Comparison of ENCODE assay signal across 10 mouse cellular contexts in genomic region chr13:60308062-60308801, GRCm38 (mm10).
DNase-seq lines count a peak whose midpoint lies in the region; ATAC-seq lines count a peak whose summit lies in the region.
"Had no signal": no experiment of that assay in that cellular context is flagged by ENCODE, and none has a peak within 500 bp of the region (broad histone marks: within the 10 kb centered on the region; RNA-seq: fewer than 3 reads in every experiment).

No protein-coding gene starts in this region.

- no peaks in the 10 kb centered on the region for H3K9me3 ChIP-seq in hindbrain, embryonic 10.5 days
- H3K9me3 ChIP-seq in hindbrain, embryonic 11.5 days (ENCODE audit: control insufficient read depth, low read length) = no peaks in the 10 kb centered on the region
- no peaks in the 10 kb centered on the region for H3K9me3 ChIP-seq in neural tube, embryonic 13.5 days
- no peaks in the 10 kb centered on the region for H3K9me3 ChIP-seq in forebrain, embryonic 12.5 days
- H3K9me3 ChIP-seq: liver, embryonic 15.5 days had no signal

- H3K36me3 ChIP-seq in hindbrain, embryonic 10.5 days = no peaks in the 10 kb centered on the region
- no peaks in the 10 kb centered on the region for H3K36me3 ChIP-seq in hindbrain, embryonic 11.5 days (ENCODE audit: control insufficient read depth, insufficient read depth, low read length)
- no peaks in the 10 kb centered on the region for H3K36me3 ChIP-seq in neural tube, embryonic 13.5 days
- no peaks in the 10 kb centered on the region for H3K36me3 ChIP-seq in forebrain, embryonic 12.5 days (replicated peaks)
- H3K36me3 ChIP-seq: liver, embryonic 15.5 days had no signal

- no peak overlapping the region for H3K27ac ChIP-seq in hindbrain, embryonic 10.5 days
- H3K27ac ChIP-seq in hindbrain, embryonic 11.5 days (ENCODE audit: low read depth, low read length) = no peak overlapping the region
- peak overlapping the region; percentile 42 for H3K27ac ChIP-seq in neural tube, embryonic 13.5 days (replicated peaks)
- no peak overlapping the region for H3K27ac ChIP-seq in forebrain, embryonic 12.5 days
- H3K27ac ChIP-seq: liver, embryonic 15.5 days had no signal

- peak; percentile 16 for DNase-seq in hindbrain, embryonic 10.5 days (ENCODE audit: low spot score)
- no peak for DNase-seq in hindbrain, embryonic 11.5 days (ENCODE audit: low spot score)
- peak; percentile 69 for DNase-seq in forelimb bud, embryonic 11.5 days (ENCODE audit: low read depth, low spot score)
- DNase-seq in kidney, postnatal 10 days = peak; percentile 43
- no peak for DNase-seq in Muller cell, postnatal 12 days (ENCODE audit: inconsistent ontology term)
- DNase-seq: cerebellum, postnatal 25 days had no signal

- H3K4me2 ChIP-seq in hindbrain, embryonic 11.5 days (replicated peaks; ENCODE audit: low read depth, low read length) = no peak overlapping the region
- no peak overlapping the region for H3K4me2 ChIP-seq in neural tube, embryonic 13.5 days
- H3K4me2 ChIP-seq in forebrain, embryonic 12.5 days = no peak overlapping the region
- H3K4me2 ChIP-seq: liver, embryonic 15.5 days had no signal

- no peak overlapping the region for H3K4me3 ChIP-seq in hindbrain, embryonic 10.5 days
- no peak overlapping the region for H3K4me3 ChIP-seq in hindbrain, embryonic 11.5 days (ENCODE audit: low read depth, low read length)
- H3K4me3 ChIP-seq in neural tube, embryonic 13.5 days = no peak overlapping the region
- no peak overlapping the region for H3K4me3 ChIP-seq in forebrain, embryonic 12.5 days (replicated peaks)
- H3K4me3 ChIP-seq: liver, embryonic 15.5 days had no signal

- no peak for ATAC-seq in hindbrain, embryonic 11.5 days (ENCODE audit: low FRiP score)
- ATAC-seq in neural tube, embryonic 13.5 days (ENCODE audit: low read depth) = peak; percentile 58
- no peak for ATAC-seq in erythroblast, adult 5-6 weeks (replicated peaks; ENCODE audit: low FRiP score, poor library complexity, severe bottlenecking)
- ATAC-seq in forebrain, embryonic 12.5 days (ENCODE audit: low FRiP score) = no peak

- 0 out of 2 replicates have a peak, but pooled peaks cover 7% of the 10 kb centered on the region for H3K4me1 ChIP-seq in hindbrain, embryonic 10.5 days (replicated peaks)
- H3K4me1 ChIP-seq in hindbrain, embryonic 11.5 days (replicated peaks; ENCODE audit: control insufficient read depth, insufficient read depth, low read length) = no peaks in the 10 kb centered on the region
- H3K4me1 ChIP-seq in neural tube, embryonic 13.5 days (replicated peaks) = peaks cover 11% of the 10 kb centered on the region
- peaks cover 9% of the 10 kb centered on the region; the same call in 1 of the 2 replicates for H3K4me1 ChIP-seq in forebrain, embryonic 12.5 days
- H3K4me1 ChIP-seq: liver, embryonic 15.5 days had no signal

- no peak overlapping the region for H3K9ac ChIP-seq in hindbrain, embryonic 11.5 days (ENCODE audit: low read depth, low read length)
- no peak overlapping the region for H3K9ac ChIP-seq in neural tube, embryonic 13.5 days
- no peak overlapping the region for H3K9ac ChIP-seq in forebrain, embryonic 12.5 days
- H3K9ac ChIP-seq: liver, embryonic 15.5 days had no signal

- no peaks in the 10 kb centered on the region for H3K27me3 ChIP-seq in hindbrain, embryonic 10.5 days (ENCODE audit: insufficient read depth, poor library complexity, severe bottlenecking)
- no peaks in the 10 kb centered on the region for H3K27me3 ChIP-seq in hindbrain, embryonic 11.5 days (ENCODE audit: control insufficient read depth, insufficient read depth, low read length)
- no peaks in the 10 kb centered on the region for H3K27me3 ChIP-seq in neural tube, embryonic 13.5 days
- no peaks in the 10 kb centered on the region for H3K27me3 ChIP-seq in forebrain, embryonic 12.5 days
- H3K27me3 ChIP-seq: liver, embryonic 15.5 days had no signal

- 71% methylated on average over 13 of the region's 13 CpGs for WGBS in hindbrain, embryonic 10.5 days
- WGBS in hindbrain, embryonic 11.5 days = 62% methylated on average over 13 of the region's 13 CpGs
- WGBS in neural tube, embryonic 13.5 days = 42% methylated on average over 13 of the region's 13 CpGs
- WGBS in forebrain, embryonic 12.5 days = 70% methylated on average over 13 of the region's 13 CpGs

Comparison
In these comparisons a context has a peak if more than half of its experiments do, and no peak if none do; other contexts are left out.
1. DNase-seq: peak in hindbrain, embryonic 10.5 days (single experiment), forelimb bud, embryonic 11.5 days (single experiment) and kidney, postnatal 10 days (single experiment); none in hindbrain, embryonic 11.5 days (single experiment) and Muller cell, postnatal 12 days (single experiment).